Mouse (Mus musculus) heart, adult 8-10 months (tissue): Measurements from ENCODE around the gene Cmpk2. TPM values are rescaled to one million over a fixed set of nuclear protein-coding genes. Genes with fewer than 3 reads are reported as not detected.
A peak's percentile ranks its signal among the peaks of the same experiment; 100 is the strongest.
"Not testable (repeated sequence)": the region's sequence is repeated elsewhere in the genome, so short reads cannot be mapped to it uniquely, and the experiment has no call there.

Experiments
- DNase-seq: peaks from one replicate; pipeline ENCODE4 v3.0.0; 2022; ENCODE audit warnings: low spot score
- total RNA-seq, 4 experiments: library from RNA; stranded (reverse); gene quantifications; 2 replicates each; pipeline ENCODE4 v1.2.4; 2022

The Cmpk2 gene
- total RNA-seq, 4 experiments from 2014 or later: 3.5 to 4.6 (median 4.4) TPM

GRCm38 (mm10) chr12:26478196-26479004, 9.4 kb downstream of the Cmpk2 start:
- peak; percentile 61 for DNase-seq

GRCm38 (mm10) chr12:26485738-26486580, 17.0 kb downstream of the Cmpk2 start:
- not testable (repeated sequence) for DNase-seq

- no peak for DNase-seq
Measured at GRCm38 (mm10) chr12:26487874-26488616, 19.0 kb downstream of the Cmpk2 start.

GRCm38 (mm10) chr12:26488617-26489274, 19.7 kb downstream of the Cmpk2 start:
- DNase-seq: no peak

- no peak for DNase-seq
Measured at GRCm38 (mm10) chr12:26489942-26490341, 20.9 kb downstream of the Cmpk2 start.

GRCm38 (mm10) chr12:26501042-26501441, 32.0 kb downstream of the Cmpk2 start:
- no peak for DNase-seq

- no peak for DNase-seq
Measured at GRCm38 (mm10) chr12:26510971-26511370, 42.0 kb downstream of the Cmpk2 start.

GRCm38 (mm10) chr12:26518206-26518605, 49.2 kb downstream of the Cmpk2 start:
- no peak for DNase-seq

GRCm38 (mm10) chr12:26524943-26525697, 56.1 kb downstream of the Cmpk2 start:
- DNase-seq: peak; percentile 38

GRCm38 (mm10) chr12:26525698-26526026, 56.7 kb downstream of the Cmpk2 start:
- no peak for DNase-seq

Other genes starting within 250 kb of the Cmpk2 start
- 10 to 100 TPM in 2 of 4 experiments, 1 to 10 TPM in 2; 4.8 to 11.7 (median 8.9) TPM for gene Rnf144a, start 54.0 kb upstream of the Cmpk2 start, total RNA-seq
- gene Rsad2, start 12.8 kb upstream of the Cmpk2 start, total RNA-seq: 1 to 10 TPM; 4.0 to 7.3 (median 5.7) TPM